Mouse (Mus musculus) urinary bladder, adult 2 months (tissue): ENCODE results near the gene Dnajc17. TPM values are rescaled to one million over a fixed set of nuclear protein-coding genes. Genes with fewer than 3 reads are reported as not detected.

Experiments
- DNase-seq: peaks from one replicate; pipeline ENCODE4 v3.0.0; 2022; ENCODE audit warnings: low spot score
- polyA plus RNA-seq: library from polyadenylated mRNA; depleted of rRNA; stranded (reverse); fragments of >200 nt; gene quantifications from 2 replicates; pipeline ENCODE4 v1.2.3, GENCODE M21; 2012; rRNA removed

Gene Dnajc17
- 30.1 and 32.4 TPM in 2 replicates for polyA plus RNA-seq

DNA sequence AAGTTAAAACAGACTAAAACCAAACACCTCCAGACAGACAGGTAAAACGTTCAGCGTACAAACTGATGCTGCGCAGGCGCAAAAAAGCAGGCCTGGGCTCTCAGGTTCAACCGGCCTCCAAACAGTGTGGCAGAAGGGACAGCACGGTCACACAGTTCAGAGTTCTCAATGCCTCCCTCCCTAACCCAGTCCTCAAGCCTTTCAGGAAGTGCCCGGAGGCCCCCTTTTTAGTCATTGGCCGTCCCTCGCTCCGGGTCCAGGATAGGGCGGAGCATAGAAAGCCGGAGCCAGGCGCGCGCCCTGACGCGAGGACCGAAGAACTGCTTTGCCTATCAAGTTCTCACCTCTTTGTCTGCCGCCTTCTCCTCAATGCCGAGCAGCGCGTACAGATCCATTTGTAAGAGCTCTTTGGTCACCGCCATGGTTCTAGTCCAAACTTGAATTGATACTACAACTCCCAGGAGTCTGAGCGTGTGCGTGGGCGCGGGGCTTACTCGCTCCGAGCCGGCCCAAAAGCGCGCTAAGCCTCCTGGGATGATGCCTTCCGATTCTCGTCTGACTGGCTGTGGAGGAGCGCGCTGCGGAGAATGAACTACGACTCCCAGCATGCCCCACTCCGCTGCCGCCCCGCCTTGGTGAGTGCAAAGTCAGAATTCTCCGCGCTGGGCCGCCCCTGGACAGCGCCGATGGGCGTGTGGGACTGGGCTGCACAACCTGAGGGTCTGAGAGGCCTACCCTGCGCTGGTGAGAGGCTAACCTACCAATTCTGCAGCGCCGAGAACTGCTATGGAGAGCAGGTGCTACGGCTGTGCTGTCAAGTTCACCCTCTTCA, at the start of gene Dnajc17, which contains the start of gene Zfyve19:
Gene Dnajc17, minus strand, starts transcription at position 452 of the 832 bp plus-strand sequence.
Gene Zfyve19, plus strand, starts transcription at position 274 of the 832 bp plus-strand sequence.
- peak; percentile 86 for DNase-seq

- no peak for DNase-seq
Observed at GRCm38 (mm10) chr2:119254976-119255375, 46.4 kb upstream of the Dnajc17 start.

DNA sequence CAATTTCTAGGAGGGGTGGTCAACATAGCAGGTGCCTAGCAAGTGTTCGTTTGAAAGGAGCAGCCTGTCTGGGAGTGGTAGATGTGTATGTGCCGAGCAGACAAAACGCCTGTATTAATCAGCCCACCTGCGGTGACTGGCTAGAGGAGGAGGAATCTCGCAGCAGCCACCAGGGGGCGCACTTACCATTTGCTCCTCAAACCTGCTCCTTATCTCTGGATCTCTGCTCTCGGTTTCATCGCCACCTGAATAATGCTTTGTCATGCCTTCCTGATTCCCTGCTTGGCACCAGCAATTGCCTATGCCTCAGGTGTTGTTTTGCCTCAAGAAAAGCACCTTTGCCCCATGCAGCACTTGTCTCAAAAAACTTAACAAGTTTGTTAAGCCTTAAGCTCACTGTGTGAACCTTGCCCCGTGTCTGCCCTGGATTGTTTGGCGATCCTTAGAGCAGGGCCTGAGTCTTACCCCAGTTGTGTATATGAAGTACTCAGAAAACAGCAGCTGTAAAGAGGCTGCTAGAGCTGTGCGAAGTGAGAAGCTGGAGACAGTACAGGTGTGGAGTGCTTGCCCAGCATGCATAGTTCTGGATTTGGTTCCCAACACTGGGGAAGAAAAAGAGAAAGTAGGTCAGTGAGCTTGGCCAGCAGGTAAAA, 42.4 kb upstream of the Dnajc17 start:
- peak; percentile 85 for DNase-seq

- no peak for DNase-seq
Observed at GRCm38 (mm10) chr2:119250377-119250776, 41.8 kb upstream of the Dnajc17 start.

GRCm38 (mm10) chr2:119249592-119250061, 41.0 kb upstream of the Dnajc17 start:
- no peak for DNase-seq

DNA sequence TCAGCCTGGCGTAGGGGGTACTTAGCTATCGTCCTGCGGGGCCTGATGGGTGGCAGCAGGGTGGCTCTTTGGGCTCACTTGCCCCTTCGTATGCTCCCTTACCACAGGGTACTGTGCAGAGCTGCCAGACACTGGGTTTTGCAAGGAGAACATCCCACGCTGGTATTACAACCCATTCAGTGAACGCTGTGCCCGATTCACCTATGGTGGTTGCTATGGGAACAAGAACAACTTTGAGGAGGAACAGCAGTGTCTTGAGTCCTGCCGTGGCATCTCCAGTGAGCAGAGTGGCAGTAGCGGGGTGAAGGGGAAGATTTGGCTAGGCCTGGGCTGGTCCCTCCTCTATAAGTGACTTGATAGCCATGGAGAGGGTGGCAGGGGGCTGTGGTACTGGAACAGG, 39.3 kb upstream of the Dnajc17 start:
- no peak for DNase-seq

- no peak for DNase-seq
Observed at GRCm38 (mm10) chr2:119245246-119245645, 36.7 kb upstream of the Dnajc17 start.

DNA sequence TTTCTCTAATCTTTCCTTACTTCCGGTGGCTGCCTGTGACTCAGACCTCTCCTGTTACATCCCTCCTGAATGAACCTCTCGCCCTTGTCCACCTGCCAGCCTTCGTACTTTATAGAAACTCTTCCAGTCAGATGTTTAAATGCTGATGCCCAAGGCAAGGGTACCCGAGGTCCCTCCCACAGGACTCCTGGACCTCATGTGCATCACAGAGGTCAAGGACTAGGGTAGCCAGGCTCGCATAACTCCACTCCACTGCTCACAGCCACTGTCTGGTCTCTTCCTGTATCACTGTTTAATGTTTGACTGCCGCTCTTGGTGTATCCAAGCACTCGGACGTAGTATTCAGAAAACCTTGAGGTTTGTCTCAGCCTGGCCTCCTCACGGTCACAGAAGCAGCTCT, 34.0 kb upstream of the Dnajc17 start:
- DNase-seq = no peak

DNA sequence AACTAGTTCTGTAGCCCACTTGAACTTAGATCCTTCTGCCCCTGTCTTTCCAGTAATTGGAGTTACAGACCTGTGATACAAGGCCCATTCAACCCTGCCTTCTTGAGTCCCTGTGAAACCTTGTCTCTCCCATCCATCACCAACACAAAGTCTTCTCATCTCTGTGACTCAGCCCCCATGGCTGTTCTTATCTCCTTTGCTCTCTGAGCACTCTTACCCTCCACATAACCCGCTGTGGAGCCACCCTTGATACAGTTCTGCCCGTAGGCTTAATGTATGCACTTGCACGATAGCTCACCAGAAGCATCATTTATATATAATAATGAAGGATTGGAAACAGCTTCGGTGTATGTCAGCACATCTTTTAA, 32.2 kb upstream of the Dnajc17 start:
- no peak for DNase-seq

GRCm38 (mm10) chr2:119240075-119240818, 31.7 kb upstream of the Dnajc17 start:
- no peak for DNase-seq

GRCm38 (mm10) chr2:119238671-119239070, 30.1 kb upstream of the Dnajc17 start:
- DNase-seq = peak; percentile 56

DNA sequence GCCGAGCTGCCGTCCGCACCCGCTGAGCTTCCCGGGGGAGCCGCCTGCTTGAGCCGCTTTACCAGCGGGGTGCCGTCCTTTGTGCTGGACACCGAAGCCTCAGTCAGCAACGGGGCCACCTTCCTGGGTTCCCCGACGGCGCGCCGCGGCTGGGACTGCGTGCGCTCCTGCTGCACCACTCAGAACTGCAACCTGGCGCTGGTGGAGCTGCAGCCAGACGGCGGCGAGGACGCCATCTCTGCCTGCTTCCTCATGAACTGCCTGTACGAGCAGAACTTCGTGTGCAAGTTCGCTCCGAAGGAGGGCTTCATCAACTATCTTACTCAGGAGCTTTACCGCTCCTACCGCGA, 29.3 kb upstream of the Dnajc17 start:
- no peak for DNase-seq

DNA sequence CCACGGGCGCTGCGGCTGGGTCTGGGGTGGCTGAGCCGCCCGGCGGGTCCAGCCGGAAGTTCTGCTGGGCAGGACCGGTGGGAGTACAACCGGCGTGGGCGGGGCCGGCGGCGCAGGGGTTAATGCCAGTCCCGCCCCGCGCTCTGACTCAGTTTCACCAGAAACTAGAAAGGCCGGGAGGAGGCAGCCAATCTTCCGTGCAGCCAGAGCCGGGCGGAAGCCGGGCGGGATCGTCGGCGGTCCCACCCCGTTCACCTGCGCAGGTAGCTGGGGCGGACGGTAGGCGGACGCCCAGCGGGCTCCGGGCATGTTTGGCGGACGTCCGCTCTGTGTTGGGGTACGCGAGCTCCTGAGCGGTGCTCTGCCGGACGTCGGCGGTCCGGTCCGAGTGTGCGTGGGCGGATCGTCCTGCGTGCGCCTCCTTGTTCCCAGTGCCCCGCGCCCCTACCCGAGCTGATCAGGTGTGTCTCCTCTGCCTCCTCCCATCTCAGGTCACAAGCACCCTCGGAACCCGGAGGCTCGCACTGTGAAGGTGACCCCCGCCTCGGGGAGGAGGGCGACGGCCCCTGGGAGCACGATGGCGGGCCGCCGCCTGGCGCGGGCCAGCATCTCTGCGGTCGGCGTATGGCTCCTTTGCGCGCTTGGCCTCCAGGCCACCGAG, 28.7 kb upstream of the Dnajc17 start, which contains the start of gene Spint1:
Gene Spint1, plus strand, starts transcription at position 153 of the 661 bp plus-strand sequence.
- peak; percentile 80 for DNase-seq

DNA sequence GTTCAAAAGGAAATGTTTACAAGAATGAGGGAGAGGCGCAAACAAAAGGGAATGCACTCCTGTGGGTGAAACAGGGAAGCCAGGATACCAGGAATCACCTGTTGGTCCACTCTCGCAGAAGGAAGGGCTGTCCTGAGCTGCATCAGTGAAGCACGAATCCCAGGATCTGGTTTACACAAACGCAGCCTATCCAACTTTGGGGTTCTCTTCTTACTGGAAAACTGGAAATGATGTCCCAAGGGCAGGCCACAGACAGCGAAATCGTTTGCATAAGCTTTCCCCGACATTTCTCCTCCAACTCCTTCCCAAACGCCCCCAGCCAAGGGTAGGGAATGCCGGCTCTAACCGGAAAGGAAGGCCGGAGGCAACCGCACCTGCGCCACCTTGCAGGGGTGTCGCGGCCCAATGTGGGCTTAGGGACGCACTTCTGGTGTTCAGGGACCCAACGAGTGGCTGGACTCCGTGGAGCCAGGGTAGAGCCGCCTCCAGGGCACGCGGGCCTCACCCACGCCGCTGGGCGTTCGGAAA, 28.2 kb upstream of the Dnajc17 start:
- DNase-seq = no peak

- no peak for DNase-seq
Observed at GRCm38 (mm10) chr2:119229775-119230704, 21.4 kb upstream of the Dnajc17 start, which contains the start of gene Ppp1r14d. Gene Ppp1r14d, minus strand, starts transcription at chr2:119229906.

DNA sequence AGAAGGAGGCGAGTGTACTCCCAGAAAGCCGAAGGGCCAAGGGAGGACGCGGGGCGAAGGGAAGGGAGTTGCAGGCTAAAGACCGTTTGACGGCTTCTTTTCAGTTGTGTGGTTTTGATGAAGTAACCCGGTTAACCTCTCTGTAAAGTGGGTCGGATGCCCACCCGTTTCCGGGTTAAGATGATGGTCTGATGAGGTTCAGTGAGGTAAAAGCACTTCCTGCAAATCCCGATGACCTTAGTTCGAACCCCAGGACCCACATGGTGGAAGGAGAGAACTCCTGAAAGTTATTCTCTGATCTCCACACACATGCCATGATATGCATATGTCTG, 547 bp upstream of the Dnajc17 start:
- DNase-seq = no peak

DNA sequence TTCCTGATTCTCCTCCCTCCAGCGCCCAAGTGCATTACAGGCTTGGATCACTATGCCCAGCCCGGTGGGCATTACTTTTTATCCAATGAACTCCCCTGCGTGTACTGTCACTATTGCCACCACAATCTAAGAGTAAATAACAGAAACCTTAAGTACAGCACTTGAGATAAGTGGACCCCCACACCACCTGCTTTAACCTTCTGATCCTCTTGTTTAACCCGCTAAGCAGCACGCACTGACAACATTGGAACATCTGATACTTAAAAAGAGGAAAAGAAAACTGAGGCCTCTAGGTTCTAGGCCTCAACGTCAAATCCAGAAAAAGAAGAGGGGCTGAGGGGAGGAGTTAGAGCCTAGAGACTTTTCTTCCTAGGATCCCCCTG, 643 bp downstream of the Dnajc17 start:
- DNase-seq = no peak

DNA sequence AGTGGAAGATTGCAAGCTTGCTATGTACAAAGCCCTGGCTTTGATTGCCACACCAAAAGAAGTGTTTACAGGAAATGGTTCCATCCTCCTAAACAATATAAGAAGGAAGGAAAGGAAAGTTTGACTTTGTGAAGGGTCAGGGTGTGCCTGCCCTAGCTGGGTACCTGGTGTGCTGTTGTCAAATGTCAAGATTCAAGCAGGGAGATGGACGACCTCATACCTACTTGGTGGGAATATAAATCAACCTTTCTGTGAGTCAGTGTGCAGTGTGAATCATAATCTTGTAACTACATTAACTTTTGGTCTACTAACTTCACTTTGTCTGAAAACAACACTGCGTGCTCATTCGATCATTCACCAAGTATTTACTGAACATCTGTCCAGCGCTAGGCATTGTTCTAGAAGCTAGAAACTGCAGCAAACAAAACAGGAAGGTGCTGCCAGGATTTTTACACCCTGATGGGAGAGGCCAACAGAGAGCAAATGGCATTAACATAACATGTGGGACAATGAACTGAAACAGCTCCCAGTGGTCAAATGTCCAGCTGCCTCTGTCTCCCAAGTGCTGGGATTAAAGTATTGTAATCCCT, 4.6 kb downstream of the Dnajc17 start:
- no peak for DNase-seq

- no peak for DNase-seq
Observed at GRCm38 (mm10) chr2:119202914-119203453, 5.6 kb downstream of the Dnajc17 start.

- no peak for DNase-seq
Observed at GRCm38 (mm10) chr2:119198934-119199333, 9.7 kb downstream of the Dnajc17 start.
